Mouse (Mus musculus) forebrain, embryonic 13.5 days (tissue): ENCODE data around the gene Lamb3. TPM values are rescaled to one million over a fixed set of nuclear protein-coding genes. Genes with fewer than 3 reads are reported as not detected.

ENCODE experiments used
- ATAC-seq: fragments of 200-750 bp; cut with Nextera tagmentation; 2 replicates; pipeline ENCODE4 v1.8.0; 2017
- H3K27ac ChIP-seq: fragments of 300-500 bp; sonication (generic); 2 replicates; pipeline ENCODE4 v1.5.1; 2015; ENCODE audit warnings: inconsistent platforms, mild to moderate bottlenecking, moderate library complexity
- H3K27me3 ChIP-seq: fragments of 300-500 bp; sonication (generic); 2 replicates; pipeline ENCODE4 v1.6.1; 2015; ENCODE audit warnings: mild to moderate bottlenecking, inconsistent platforms
- H3K36me3 ChIP-seq: fragments of 300-500 bp; sonication (generic); 2 replicates; pipeline ENCODE4 v1.6.1; 2015; ENCODE audit warnings: mild to moderate bottlenecking, inconsistent platforms; ENCODE audit not compliant: poor library complexity, severe bottlenecking
- H3K4me1 ChIP-seq: fragments of 300-500 bp; sonication (generic); 2 replicates; pipeline ENCODE4 v1.6.1; 2015; ENCODE audit warnings: inconsistent platforms
- H3K4me2 ChIP-seq: fragments of 300-500 bp; sonication (generic); 2 replicates; pipeline ENCODE4 v1.6.1; 2015; ENCODE audit warnings: inconsistent platforms, mild to moderate bottlenecking, moderate library complexity
- H3K4me3 ChIP-seq: fragments of 300-500 bp; sonication (generic); 2 replicates; pipeline ENCODE4 v1.5.1; 2015; ENCODE audit warnings: mild to moderate bottlenecking, inconsistent platforms
- H3K9ac ChIP-seq: fragments of 300-500 bp; sonication (generic); 2 replicates; pipeline ENCODE4 v1.6.1; 2015; ENCODE audit warnings: mild to moderate bottlenecking, inconsistent platforms
- H3K9me3 ChIP-seq: fragments of 300-500 bp; sonication (generic); replicated peaks from 2 replicates; pipeline ENCODE4 v1.6.1; 2016; ENCODE audit warnings: inconsistent platforms
- WGBS: fragments of 180-500 bp; shearing (Covaris S2); methylation state at CpG from one replicate; pipeline ENCODE4 v1.1.7; 2015; 5-methylcytosine and 5-hydroxymethylcytosine counted together
- polyA plus RNA-seq: library from polyadenylated mRNA; unstranded; fragments of >200 nt; fragmentation: Nextera tagmentation; extraction: Ambion mirVana; gene quantifications from 2 replicates; pipeline ENCODE4 v1.2.1, GENCODE M21; 2015

Lamb3 gene
- polyA plus RNA-seq = 0.32 and 0.55 TPM in 2 replicates

DNA sequence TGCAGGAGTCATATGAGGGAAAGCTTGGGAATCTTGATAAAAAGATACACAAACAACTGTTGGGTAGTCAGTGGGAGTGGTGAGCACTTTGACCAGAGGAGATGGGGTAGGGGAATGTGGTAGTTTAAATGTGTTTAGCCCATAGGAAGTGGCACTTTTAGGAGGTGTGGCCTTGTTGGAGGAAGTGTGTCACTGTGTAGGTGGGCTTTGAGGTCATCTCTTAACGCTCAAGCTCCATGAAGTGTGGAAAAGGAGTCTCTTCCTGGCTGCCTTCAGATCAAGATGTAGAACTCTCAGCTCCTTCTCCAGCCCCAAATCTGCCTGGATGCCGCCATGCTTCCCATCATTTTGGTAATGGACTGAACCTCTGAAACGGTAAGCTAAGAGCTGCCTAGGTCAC lies at the start of gene Lamb3:
Lamb3 (plus strand) TSS at position 197 of the 400 bp plus-strand sequence.
- no peak for ATAC-seq
- no peaks in the 10 kb centered on the region for H3K4me1 ChIP-seq
- no peak within 1 kb of the TSS for H3K9ac ChIP-seq
- no peaks in the 10 kb centered on the region for H3K27me3 ChIP-seq
- H3K4me2 ChIP-seq = no peak within 1 kb of the TSS
- no peak within 1 kb of the TSS for H3K4me3 ChIP-seq
- WGBS = 95% methylated on average over 3 of the region's 3 CpGs
- no peak within 1 kb of the TSS for H3K27ac ChIP-seq
- no peaks in the 10 kb centered on the region for H3K9me3 ChIP-seq
- H3K36me3 ChIP-seq = no peaks in the 10 kb centered on the region

DNA sequence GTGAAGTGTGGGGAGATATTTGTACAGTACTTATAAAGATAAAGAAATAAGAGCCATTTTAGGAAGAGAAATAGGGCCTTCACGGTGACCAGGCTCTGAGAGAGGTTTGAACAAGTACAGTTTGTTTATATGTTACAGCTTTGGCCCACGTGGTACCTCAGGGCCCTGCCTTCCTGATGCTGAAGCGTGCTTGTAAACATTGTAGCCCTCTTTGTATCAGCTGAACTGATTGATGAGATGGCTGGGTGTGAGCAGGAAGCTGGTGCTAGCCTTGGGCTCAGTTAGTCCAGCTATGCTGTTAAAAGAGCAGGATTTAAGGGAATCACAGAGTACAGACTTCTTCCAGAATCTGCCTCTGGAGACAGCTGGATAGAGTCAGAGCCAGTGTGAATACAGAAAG lies 48.3 kb upstream of the Lamb3 start:
- 61% methylated on average over 3 of the region's 3 CpGs for WGBS
- Histone ChIP-seq H3K36me3 (no peaks in the 10 kb centered on the region), H3K27me3 (peaks cover 21% of the 10 kb centered on the region), H3K4me1 (peaks cover 8% of the 10 kb centered on the region), H3K9me3 (no peaks in the 10 kb centered on the region), H3K4me3 (no peak overlapping the region), H3K4me2 (no peak overlapping the region), H3K9ac (no peak overlapping the region), H3K27ac (no peak overlapping the region)
- ATAC-seq = no peak

DNA sequence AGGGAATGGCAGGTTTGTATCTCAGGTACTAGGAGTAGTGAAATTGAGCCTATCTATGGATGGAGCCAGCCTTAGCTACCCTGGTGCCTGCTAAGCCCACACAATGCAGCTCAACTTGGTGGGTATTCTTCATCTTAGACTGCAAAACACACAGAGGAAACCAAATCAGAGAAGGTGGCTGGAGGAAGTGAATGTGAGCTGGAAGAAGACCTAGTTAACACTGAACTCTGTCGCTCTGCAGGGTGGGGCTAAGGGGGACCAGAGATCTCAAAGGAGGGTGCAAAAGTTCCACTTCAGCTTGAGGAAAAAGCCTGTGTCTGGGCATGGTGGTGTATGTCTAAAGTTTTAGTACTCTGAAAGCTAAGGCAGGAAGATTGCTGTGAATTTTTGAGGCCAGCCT lies 47.9 kb upstream of the Lamb3 start:
- Histone ChIP-seq H3K4me3 (no peak overlapping the region), H3K9me3 (no peaks in the 10 kb centered on the region), H3K9ac (no peak overlapping the region), H3K4me2 (no peak overlapping the region), H3K27ac (no peak overlapping the region), H3K36me3 (no peaks in the 10 kb centered on the region), H3K27me3 (peaks cover 16% of the 10 kb centered on the region), H3K4me1 (peaks cover 8% of the 10 kb centered on the region)
- WGBS = 76% methylated on average over 1 of the region's 1 CpGs
- no peak for ATAC-seq

DNA sequence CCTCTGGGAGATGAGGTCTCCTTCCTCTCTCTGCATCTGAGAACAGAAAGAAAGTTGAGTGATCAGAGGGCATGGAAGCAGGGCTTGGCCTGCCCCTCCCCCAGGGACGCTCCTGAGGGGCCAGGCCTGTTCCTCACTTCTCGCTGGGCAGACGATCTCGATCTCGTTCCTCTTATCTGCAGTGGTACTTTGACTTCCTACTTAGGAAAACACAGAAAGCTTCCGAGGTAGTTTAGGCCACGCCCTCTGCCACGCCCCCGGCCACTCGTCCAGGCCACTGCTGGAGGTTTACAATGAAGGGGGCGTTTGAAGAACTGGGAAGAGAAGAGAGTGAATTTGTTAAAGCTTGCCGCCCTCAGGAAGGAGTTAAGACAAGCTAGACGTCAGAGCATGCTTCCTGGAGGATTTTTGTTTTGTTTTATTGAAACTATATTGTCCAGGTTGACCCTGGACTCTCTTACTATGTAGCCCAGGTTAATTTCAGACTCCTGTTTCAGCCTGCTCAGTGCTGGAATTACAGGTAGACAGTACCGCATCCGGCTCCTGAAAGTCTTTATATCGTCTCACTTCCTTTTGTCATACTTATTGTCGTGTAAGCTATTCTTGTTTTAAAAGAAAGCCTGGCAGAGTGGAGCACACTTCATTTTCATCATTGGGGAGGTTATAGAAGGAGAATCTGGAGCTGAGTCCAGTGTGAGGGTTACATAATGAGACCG lies 47.0 kb upstream of the Lamb3 start:
- Histone ChIP-seq H3K27ac (no peak overlapping the region), H3K4me1 (peaks cover 8% of the 10 kb centered on the region), H3K27me3 (peaks cover 9% of the 10 kb centered on the region), H3K9ac (peak overlapping the region; percentile 55; the same call in 1 of the 2 replicates), H3K9me3 (no peaks in the 10 kb centered on the region), H3K4me2 (peak overlapping the region; percentile 45), H3K4me3 (no peak overlapping the region), H3K36me3 (no peaks in the 10 kb centered on the region)
- 15% methylated on average over 18 of the region's 18 CpGs for WGBS
- ATAC-seq = no peak

DNA sequence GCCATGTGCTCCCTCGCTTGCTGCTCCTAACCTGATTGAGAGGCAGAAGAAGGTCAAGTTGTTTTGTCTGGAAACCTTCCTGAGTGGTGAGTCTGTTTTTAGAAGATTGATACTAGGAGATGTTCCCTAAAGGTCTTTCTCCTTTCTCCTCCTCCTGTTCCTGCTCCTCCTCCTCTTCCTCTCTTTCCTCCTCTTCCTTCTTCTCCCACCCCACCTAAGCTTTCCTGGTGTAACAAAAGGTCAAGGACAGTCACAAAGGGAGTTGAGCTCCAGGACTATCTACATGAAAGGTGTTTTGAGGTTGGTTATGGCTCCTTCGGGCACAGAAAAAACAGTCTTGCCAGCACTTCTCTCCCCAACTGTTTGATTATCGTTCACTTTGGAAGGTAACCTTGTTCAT lies 39.8 kb upstream of the Lamb3 start, which contains the start of gene A130010J15Rik:
A130010J15Rik (plus strand) TSS at position 301 of the 400 bp plus-strand sequence.
- no peaks in the 10 kb centered on the region for H3K27me3 ChIP-seq
- ATAC-seq = no peak
- no peak within 1 kb of the TSS for H3K9ac ChIP-seq
- H3K4me3 ChIP-seq = no peak within 1 kb of the TSS
- no peaks in the 10 kb centered on the region for H3K36me3 ChIP-seq
- WGBS = 96% methylated on average over 3 of the region's 3 CpGs
- peaks cover 22% of the 10 kb centered on the region for H3K4me1 ChIP-seq
- H3K9me3 ChIP-seq = no peaks in the 10 kb centered on the region
- H3K4me2 ChIP-seq = no peak within 1 kb of the TSS
- H3K27ac ChIP-seq = no peak within 1 kb of the TSS

DNA sequence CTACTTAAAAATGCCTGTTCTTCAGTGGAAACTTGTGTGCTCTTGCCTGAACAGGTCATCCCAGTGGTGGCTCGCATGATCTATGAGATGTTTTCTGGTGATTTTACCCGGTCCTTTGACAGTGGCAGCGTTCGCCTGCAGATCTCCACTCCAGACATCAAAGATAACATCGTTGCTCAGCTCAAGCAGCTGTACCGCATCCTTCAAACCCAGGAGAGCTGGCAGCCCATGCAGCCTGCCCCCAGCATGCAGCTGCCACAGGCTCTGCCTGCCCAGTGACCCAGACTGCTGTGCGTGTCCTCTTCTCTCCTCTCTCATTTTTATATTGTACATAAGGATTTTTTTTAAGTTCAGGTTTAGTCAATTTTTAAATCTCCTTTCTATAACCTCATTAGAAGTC lies 38.3 kb upstream of the Lamb3 start:
- H3K9me3 ChIP-seq = no peaks in the 10 kb centered on the region
- WGBS = 92% methylated on average over 7 of the region's 7 CpGs
- no peaks in the 10 kb centered on the region for H3K27me3 ChIP-seq
- no peak overlapping the region for H3K27ac ChIP-seq
- no peak overlapping the region for H3K4me3 ChIP-seq
- no peak for ATAC-seq
- H3K4me1 ChIP-seq = peaks cover 28% of the 10 kb centered on the region
- no peaks in the 10 kb centered on the region for H3K36me3 ChIP-seq
- H3K4me2 ChIP-seq = no peak overlapping the region
- H3K9ac ChIP-seq = no peak overlapping the region

DNA sequence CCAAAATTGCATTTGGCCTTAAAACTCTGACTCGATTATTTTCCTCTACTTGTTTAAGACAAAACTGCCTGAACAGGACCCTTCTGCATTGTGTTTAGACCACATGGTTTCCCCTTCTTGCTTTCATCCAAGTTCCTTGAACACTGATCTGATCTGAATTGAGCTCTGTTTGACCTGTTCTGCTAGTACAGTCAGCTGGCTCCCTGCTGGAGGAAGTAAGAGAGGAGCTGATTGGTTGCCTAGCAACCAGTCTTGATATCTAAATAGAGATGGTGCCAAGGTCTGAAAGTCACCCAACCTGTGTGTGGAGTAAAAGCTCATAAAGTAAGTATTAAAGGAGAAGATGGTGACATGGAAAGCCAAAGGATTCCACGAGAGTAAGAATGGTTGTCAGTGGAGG lies 37.6 kb upstream of the Lamb3 start:
- H3K27ac ChIP-seq = no peak overlapping the region
- no peak overlapping the region for H3K4me3 ChIP-seq
- WGBS = 71% methylated on average over 2 of the region's 2 CpGs

DNA sequence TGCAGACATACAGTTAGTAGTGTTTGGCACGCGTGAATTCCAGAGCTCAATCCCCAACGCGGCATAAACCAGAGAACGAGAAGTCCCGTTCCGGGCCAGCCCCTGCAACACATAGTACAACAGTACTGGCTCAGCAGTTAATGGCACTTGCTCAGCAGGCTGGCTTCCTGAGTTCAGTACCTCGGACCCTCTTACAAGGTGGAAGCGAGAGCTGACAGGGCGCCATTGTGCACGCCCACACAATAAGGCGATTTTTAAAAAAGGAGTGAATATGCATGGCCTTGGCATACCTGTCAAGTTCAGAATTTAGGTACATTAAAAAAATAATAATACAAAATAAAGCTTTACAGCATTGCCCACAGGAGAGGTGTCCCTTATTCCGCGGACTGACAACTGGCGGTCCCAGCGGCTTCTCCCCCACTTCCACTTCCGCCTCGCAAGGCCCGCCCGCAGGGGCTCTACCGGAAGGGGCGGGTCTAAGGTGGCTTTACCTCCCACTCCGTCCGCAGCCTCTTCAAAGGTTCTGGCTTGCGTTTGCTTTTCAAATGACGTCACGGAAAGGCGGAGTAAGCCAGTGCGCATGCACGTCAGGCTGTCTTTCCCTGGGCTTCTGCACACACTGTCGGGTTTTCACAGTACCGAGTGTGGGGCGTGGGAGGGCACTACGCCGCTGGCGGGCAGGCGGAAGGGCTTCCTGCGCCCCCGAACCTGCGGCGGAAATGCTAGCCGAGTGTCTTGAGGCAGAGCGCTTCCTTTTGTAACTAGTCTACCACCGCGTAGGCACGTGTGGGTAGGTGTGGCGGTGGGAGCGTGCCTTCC lies 34.3 kb upstream of the Lamb3 start:
- Histone ChIP-seq H3K27me3 (no peaks in the 10 kb centered on the region), H3K9ac (peak overlapping the region; percentile 89), H3K4me3 (peak overlapping the region; percentile 78), H3K9me3 (no peaks in the 10 kb centered on the region), H3K4me1 (peaks cover 43% of the 10 kb centered on the region), H3K27ac (peak overlapping the region; percentile 71), H3K4me2 (peak overlapping the region; percentile 70), H3K36me3 (no peaks in the 10 kb centered on the region)
- peak; percentile 99 for ATAC-seq
- WGBS = under 1% methylated on average over 48 of the region's 48 CpGs

More for the DNA sequence above, 37.6 kb upstream of the Lamb3 start:
- Histone ChIP-seq H3K27me3 (no peaks in the 10 kb centered on the region), H3K9me3 (no peaks in the 10 kb centered on the region), H3K9ac (no peak overlapping the region), H3K4me2 (no peak overlapping the region), H3K4me1 (peaks cover 34% of the 10 kb centered on the region), H3K36me3 (no peaks in the 10 kb centered on the region)
- no peak for ATAC-seq

DNA sequence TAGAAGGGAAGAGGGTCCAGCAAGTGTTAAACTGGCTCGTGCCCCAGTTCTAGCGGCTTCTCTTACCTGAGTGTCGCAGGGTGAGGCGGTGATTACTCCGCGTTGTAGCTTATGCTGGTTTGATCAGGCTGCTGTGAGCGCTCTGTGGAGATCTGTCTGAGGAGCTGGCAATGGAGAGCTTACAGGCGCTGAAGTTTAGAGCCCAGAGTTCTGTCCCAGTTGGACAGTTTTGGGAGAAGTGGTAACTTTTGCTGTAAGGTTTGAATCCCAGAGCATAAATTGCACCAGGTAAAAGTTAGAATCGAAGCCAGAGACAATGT lies 33.7 kb upstream of the Lamb3 start:
- Histone ChIP-seq H3K4me3 (peak overlapping the region; percentile 78), H3K27ac (peak overlapping the region; percentile 71), H3K27me3 (no peaks in the 10 kb centered on the region), H3K4me2 (peak overlapping the region; percentile 70), H3K9ac (peak overlapping the region; percentile 73), H3K9me3 (no peaks in the 10 kb centered on the region), H3K4me1 (peaks cover 43% of the 10 kb centered on the region), H3K36me3 (no peaks in the 10 kb centered on the region)
- no peak for ATAC-seq
- WGBS = 18% methylated on average over 9 of the region's 9 CpGs

DNA sequence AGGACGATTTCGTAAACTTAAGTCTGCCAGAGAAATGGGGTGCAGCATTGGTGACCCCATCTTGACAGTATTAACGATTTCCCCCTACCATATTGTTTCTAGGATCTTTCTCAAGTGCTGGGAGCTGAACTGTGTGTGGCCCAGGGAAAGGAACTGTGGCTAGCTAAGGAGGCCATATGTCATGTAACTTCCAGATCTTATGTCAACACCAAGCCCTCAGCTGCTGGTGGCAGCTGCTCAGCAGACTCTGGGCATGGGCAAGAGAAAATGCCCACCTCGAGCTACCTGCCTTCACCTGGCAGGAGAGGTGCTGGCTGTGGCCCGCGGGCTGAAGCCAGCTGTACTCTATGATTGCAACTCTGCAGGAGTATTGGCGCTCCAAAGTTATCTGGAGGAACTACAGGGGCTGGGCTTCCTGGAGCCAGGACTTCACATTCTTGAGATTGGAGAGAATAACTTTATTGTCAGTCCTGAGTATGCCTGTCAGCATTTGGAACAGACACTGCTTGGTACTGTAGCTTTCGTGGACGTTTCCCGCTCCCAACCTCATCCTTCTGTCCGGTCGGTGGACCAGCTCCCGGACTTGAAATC lies 33.3 kb upstream of the Lamb3 start:
- no peak for ATAC-seq
- 91% methylated on average over 13 of the region's 13 CpGs for WGBS
- 0 out of 2 replicates have a peak overlapping the region, but pooled peaks have one; percentile 71 for H3K27ac ChIP-seq

DNA sequence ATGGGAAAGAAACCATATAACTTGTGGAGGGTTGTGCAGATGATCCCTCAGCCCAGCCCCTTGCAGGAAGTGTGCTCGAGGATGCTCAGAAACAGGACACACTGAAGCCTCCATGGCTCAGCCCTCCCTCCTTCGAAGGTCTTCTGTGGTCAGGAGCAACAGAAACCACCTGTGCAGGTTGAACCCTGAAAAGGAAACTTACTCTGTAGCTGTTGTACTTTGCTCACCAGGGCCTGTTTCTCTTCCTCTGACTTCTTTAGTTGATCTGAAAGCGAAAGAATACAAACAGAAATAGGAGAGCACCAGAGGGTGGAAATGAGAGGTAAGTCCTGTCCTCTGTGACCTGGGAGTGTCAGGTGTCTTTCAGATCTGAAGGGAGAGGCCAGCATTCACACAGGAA lies 26.4 kb upstream of the Lamb3 start:
- H3K36me3 ChIP-seq = no peaks in the 10 kb centered on the region
- no peak for ATAC-seq
- H3K4me2 ChIP-seq = no peak overlapping the region
- H3K27me3 ChIP-seq = 0 out of 2 replicates have a peak, but pooled peaks cover 6% of the 10 kb centered on the region
- no peak overlapping the region for H3K4me3 ChIP-seq
- H3K9ac ChIP-seq = no peak overlapping the region
- H3K4me1 ChIP-seq = no peaks in the 10 kb centered on the region; the same call in 1 of the 2 replicates
- WGBS = 84% methylated on average over 3 of the region's 3 CpGs
- no peak overlapping the region for H3K27ac ChIP-seq
- H3K9me3 ChIP-seq = no peaks in the 10 kb centered on the region

More for the DNA sequence above, 33.3 kb upstream of the Lamb3 start:
- H3K4me2 ChIP-seq = peak overlapping the region; percentile 70
- H3K9me3 ChIP-seq = no peaks in the 10 kb centered on the region
- H3K4me3 ChIP-seq = peak overlapping the region; percentile 78; the same call in 1 of the 2 replicates
- peak overlapping the region; percentile 73 for H3K9ac ChIP-seq
- H3K27me3 ChIP-seq = no peaks in the 10 kb centered on the region
- no peaks in the 10 kb centered on the region for H3K36me3 ChIP-seq
- H3K4me1 ChIP-seq = peaks cover 43% of the 10 kb centered on the region

DNA sequence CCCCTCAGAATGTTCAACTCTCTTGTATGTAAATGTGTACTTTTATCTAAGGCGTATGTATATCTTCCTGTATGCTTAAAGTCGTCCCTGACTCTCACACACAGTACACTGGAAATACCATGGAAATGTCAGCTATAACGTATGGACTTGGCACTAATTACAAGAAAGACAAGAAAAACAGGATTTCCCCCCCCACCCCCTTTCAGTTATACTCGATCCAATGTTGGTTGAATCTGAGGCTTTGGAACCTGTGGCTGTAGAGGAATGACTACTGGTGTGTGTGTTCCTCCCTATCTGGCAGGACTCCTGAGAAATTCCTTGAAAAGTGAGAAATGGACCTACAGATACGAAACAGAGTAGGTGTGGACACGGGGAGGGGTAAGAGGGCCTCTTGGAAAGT lies 19.2 kb upstream of the Lamb3 start:
- Histone ChIP-seq H3K4me2 (no peak overlapping the region), H3K27ac (no peak overlapping the region), H3K36me3 (no peaks in the 10 kb centered on the region), H3K4me1 (peaks cover 14% of the 10 kb centered on the region), H3K9me3 (no peaks in the 10 kb centered on the region), H3K27me3 (0 out of 2 replicates have a peak, but pooled peaks cover 6% of the 10 kb centered on the region), H3K4me3 (no peak overlapping the region), H3K9ac (no peak overlapping the region)
- ATAC-seq = no peak
- WGBS = 90% methylated on average over 6 of the region's 6 CpGs
